Comparison of ENCODE assay signal across 22 mouse cellular contexts in the genomic region with DNA sequence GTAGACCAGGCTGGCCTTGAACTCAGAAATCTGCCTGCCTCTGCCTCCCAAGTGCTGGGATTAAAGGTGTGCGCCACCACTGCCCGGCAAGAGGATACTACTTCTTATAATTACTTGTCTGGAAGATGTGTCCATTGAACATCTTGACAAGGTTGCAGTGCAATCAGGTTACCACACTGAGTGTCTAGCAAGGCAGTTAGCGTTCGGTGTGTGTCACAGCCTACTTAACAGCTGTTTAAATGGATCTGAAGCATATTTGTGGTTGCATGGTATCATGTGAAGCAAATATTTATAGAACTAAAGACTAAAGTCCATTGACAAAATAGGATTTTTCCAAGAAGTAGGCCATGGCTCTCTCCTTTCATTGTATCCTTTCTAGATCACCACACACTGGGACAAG.
"Had no signal": no experiment of that assay in that cellular context is flagged by ENCODE, and none has a peak within 500 bp of the region (broad histone marks: within the 10 kb centered on the region; RNA-seq: fewer than 3 reads in every experiment).

No protein-coding gene starts in this region.

- H3K4me2 ChIP-seq: lung, embryonic 15.5 days; midbrain, embryonic 11.5 days; midbrain, embryonic 13.5 days; midbrain, embryonic 15.5 days; neural tube, embryonic 13.5 days; neural tube, embryonic 15.5 days; stomach, embryonic 15.5 days had no signal

- H3K9ac ChIP-seq: liver, embryonic 14.5 days; lung, embryonic 15.5 days; midbrain, embryonic 13.5 days; midbrain, embryonic 15.5 days; neural tube, embryonic 13.5 days; neural tube, embryonic 15.5 days; stomach, embryonic 15.5 days had no signal

- H3K9me3 ChIP-seq: lung, embryonic 15.5 days; megakaryocyte, embryonic 14.5 days; midbrain, embryonic 13.5 days; midbrain, embryonic 15.5 days; neural tube, embryonic 13.5 days; neural tube, embryonic 15.5 days; stomach, embryonic 15.5 days had no signal

- H3K4me3 ChIP-seq: lung, embryonic 15.5 days; megakaryocyte, embryonic 14.5 days; midbrain, embryonic 13.5 days; midbrain, embryonic 15.5 days; neural tube, embryonic 13.5 days; neural tube, embryonic 15.5 days; stomach, embryonic 15.5 days had no signal

- H3K27ac ChIP-seq: liver, embryonic 14.5 days; lung, embryonic 15.5 days; macrophage; midbrain, embryonic 13.5 days; midbrain, embryonic 15.5 days; neural tube, embryonic 13.5 days; neural tube, embryonic 15.5 days; stomach, embryonic 15.5 days had no signal

- H3K27me3 ChIP-seq: lung, embryonic 15.5 days; megakaryocyte, embryonic 14.5 days; midbrain, embryonic 13.5 days; midbrain, embryonic 15.5 days; neural tube, embryonic 13.5 days; neural tube, embryonic 15.5 days; stomach, embryonic 15.5 days had no signal

- DNase-seq: lung, adult 2 months; lung, postnatal 14 days; lung, postnatal 36 days; retina, postnatal 1 day; right cerebral cortex, adult 18-20 months; right cerebral cortex, postnatal 25 days; right cerebral cortex, postnatal 4 days; spleen, adult 18-20 months; thymus, adult 18-20 months; thymus, postnatal 14 days; thymus, postnatal 36 days had no signal

- ATAC-seq: lung, postnatal 0 days; midbrain, embryonic 13.5 days; midbrain, embryonic 15.5 days had no signal

- H3K36me3 ChIP-seq: lung, embryonic 15.5 days; midbrain, embryonic 13.5 days; midbrain, embryonic 15.5 days; neural tube, embryonic 13.5 days; neural tube, embryonic 15.5 days; stomach, embryonic 15.5 days had no signal
